Mouse (Mus musculus) embryonic facial prominence, embryonic 12.5 days (tissue): ENCODE data around the gene Zranb1. TPM values are rescaled to one million over a fixed set of nuclear protein-coding genes. Genes with fewer than 3 reads are reported as not detected.

Source experiments
- ATAC-seq: fragments of 200-750 bp; cut with Nextera tagmentation; 2 replicates; pipeline ENCODE4 v1.8.0; 2017; ENCODE audit not compliant: insufficient number of reproducible peaks, insufficient read depth, low FRiP score, low TSS enrichment
- H3K27ac ChIP-seq: fragments of 300-500 bp; sonication (generic); 2 replicates; pipeline ENCODE4 v1.5.1; 2016; ENCODE audit warnings: mild to moderate bottlenecking
- H3K27me3 ChIP-seq: fragments of 300-500 bp; sonication (generic); 2 replicates; pipeline ENCODE4 v1.6.1; 2016; ENCODE audit warnings: mild to moderate bottlenecking, moderate library complexity
- H3K36me3 ChIP-seq: fragments of 300-500 bp; sonication (generic); 2 replicates; pipeline ENCODE4 v1.6.1; 2016; ENCODE audit warnings: mild to moderate bottlenecking
- H3K4me1 ChIP-seq: fragments of 300-500 bp; sonication (generic); 2 replicates; pipeline ENCODE4 v1.6.1; 2016
- H3K4me2 ChIP-seq: fragments of 300-500 bp; sonication (generic); replicated peaks from 2 replicates; pipeline ENCODE4 v1.6.1; 2016; ENCODE audit warnings: mild to moderate bottlenecking, moderate library complexity
- H3K4me3 ChIP-seq: fragments of 300-500 bp; sonication (generic); 2 replicates; pipeline ENCODE4 v1.5.1; 2016; ENCODE audit warnings: mild to moderate bottlenecking
- H3K9ac ChIP-seq: fragments of 300-500 bp; sonication (generic); 2 replicates; pipeline ENCODE4 v1.6.1; 2016; ENCODE audit warnings: mild to moderate bottlenecking, moderate library complexity
- H3K9me3 ChIP-seq: fragments of 300-500 bp; sonication (generic); 2 replicates; pipeline ENCODE4 v1.6.1; 2016; ENCODE audit warnings: mild to moderate bottlenecking, moderate library complexity
- WGBS: fragments of 180-500 bp; shearing (Covaris S2); methylation state at CpG from one replicate; pipeline ENCODE4 v1.1.7; 2016; 5-methylcytosine and 5-hydroxymethylcytosine counted together
- polyA plus RNA-seq: library from polyadenylated mRNA; unstranded; fragments of >200 nt; fragmentation: Nextera tagmentation; extraction: Ambion mirVana; gene quantifications from 2 replicates; pipeline ENCODE4 v1.2.1, GENCODE M21; 2016

The Zranb1 gene
- polyA plus RNA-seq, 1 experiment from 2014 or later = 18.5 TPM

DNA sequence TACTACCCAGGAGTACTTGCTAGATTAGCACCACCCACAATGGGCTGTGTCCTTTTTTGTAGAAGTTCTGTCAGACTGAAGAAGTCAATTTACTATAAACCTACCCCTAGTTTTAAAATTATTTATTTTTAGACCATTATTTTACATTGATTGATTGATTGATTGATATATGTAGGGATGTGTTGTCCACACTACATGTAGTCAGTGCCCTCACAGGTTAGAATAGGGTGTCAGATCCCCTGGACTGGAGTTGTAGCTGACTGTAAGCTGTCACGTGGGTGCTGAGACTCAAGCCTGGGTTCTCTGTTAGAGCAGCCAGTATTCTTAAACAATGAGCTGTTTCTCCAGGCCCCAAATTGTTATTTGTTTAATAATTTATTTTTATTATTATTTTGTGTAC, 37.6 kb upstream of the Zranb1 start:
- no peaks in the 10 kb centered on the region for H3K9me3 ChIP-seq
- H3K36me3 ChIP-seq = no peaks in the 10 kb centered on the region
- H3K4me2 ChIP-seq = no peak overlapping the region
- WGBS = 72% methylated on average over 1 of the region's 1 CpGs
- H3K4me1 ChIP-seq = no peaks in the 10 kb centered on the region
- no peak for ATAC-seq
- no peak overlapping the region for H3K27ac ChIP-seq
- no peak overlapping the region for H3K9ac ChIP-seq
- no peak overlapping the region for H3K4me3 ChIP-seq
- H3K27me3 ChIP-seq = no peaks in the 10 kb centered on the region

DNA sequence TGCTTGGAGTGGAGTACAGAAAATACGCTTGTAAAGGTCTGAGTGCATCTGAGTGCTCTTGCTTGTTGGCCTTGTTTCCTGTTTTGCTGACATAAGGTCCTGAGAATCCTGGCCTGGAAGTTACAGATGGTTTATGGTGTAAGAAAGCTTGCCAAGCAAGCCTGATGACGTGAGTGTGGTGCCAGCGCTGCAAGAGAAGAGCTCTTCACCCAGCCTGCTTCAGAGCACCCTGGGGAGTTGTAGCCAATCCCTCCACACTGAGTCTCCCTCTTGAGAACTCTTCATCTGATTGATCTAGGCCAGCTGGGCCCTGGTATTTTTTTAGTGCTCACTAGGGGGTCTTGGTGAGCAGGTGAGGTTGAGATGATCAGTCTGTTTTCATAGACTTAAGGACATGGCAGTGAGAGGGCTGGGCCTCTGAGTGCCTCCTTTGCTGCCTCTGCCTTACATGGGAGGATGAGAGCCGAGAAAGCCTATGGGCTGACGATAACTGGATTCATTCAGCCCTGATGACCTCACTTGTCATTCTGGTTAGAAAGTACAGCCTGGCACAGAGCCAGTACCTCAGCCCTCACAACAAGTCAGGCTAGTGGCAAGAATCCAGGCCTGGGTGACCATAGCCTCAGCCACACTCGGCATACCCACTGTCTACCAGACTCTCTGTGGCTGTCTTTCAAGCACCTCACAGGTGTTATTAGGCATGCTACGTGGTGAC, 35.9 kb upstream of the Zranb1 start:
- Histone ChIP-seq H3K27me3 (no peaks in the 10 kb centered on the region), H3K9me3 (no peaks in the 10 kb centered on the region), H3K9ac (no peak overlapping the region), H3K27ac (no peak overlapping the region), H3K4me1 (no peaks in the 10 kb centered on the region), H3K4me3 (no peak overlapping the region), H3K4me2 (no peak overlapping the region), H3K36me3 (no peaks in the 10 kb centered on the region)
- no peak for ATAC-seq
- WGBS = 76% methylated on average over 7 of the region's 7 CpGs

DNA sequence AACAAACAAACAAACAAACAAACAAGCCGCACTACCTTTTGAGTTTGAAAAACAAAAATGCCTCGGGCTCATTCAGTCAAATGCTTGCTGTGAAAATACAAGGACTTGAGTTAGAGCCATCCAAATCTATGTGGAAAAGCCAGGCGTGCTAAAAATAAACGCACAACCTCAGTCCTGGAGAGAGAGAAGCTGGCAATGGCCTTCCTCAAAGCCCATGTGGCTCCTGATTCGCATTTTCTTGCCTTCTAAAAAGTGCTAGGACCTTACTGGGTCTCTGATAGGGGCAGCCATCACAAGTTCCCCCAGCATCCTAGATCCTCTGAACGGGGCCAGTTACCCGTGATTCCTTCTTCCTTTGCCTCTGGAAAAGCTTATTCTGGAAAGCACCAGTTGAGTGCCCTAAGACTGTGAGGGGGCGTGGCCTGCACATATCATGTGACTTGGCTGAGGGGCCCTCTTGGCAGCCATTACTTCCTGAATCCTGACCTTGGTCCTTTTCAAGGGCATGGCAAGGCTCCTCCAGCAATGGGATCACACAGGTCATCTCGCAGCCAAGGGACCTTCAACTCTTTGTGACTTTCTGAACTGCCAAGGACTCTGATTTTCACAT, 34.6 kb upstream of the Zranb1 start:
- no peaks in the 10 kb centered on the region for H3K36me3 ChIP-seq
- H3K4me1 ChIP-seq = no peaks in the 10 kb centered on the region
- H3K4me3 ChIP-seq = no peak overlapping the region
- H3K9ac ChIP-seq = no peak overlapping the region
- no peak overlapping the region for H3K27ac ChIP-seq
- no peak overlapping the region for H3K4me2 ChIP-seq
- ATAC-seq = no peak
- no peaks in the 10 kb centered on the region for H3K9me3 ChIP-seq
- no peaks in the 10 kb centered on the region for H3K27me3 ChIP-seq
- WGBS = 85% methylated on average over 9 of the region's 9 CpGs

DNA sequence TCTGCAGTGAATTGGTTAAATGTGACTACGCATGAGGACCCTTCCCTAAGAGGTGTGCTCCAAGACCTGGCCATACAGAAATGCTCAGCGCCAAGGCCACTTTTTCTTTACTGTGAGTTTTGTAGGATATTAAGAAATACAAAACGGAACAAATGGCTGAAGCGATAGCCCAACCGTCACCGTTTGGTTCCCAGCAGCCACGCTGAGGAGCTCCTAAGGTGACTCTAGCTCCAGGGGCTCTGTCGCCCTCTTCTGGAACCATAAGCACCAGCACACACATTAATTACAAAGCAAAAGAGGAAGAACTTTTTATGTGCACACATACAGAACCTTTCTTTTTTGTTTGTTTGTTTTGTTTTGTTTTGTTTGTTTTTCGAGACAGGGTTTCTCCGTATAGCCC, 33.7 kb upstream of the Zranb1 start:
- Histone ChIP-seq H3K4me3 (no peak overlapping the region), H3K4me2 (no peak overlapping the region), H3K36me3 (no peaks in the 10 kb centered on the region), H3K4me1 (no peaks in the 10 kb centered on the region), H3K9ac (no peak overlapping the region), H3K27ac (no peak overlapping the region), H3K27me3 (no peaks in the 10 kb centered on the region), H3K9me3 (no peaks in the 10 kb centered on the region)
- ATAC-seq = no peak
- 87% methylated on average over 10 of the region's 10 CpGs for WGBS

DNA sequence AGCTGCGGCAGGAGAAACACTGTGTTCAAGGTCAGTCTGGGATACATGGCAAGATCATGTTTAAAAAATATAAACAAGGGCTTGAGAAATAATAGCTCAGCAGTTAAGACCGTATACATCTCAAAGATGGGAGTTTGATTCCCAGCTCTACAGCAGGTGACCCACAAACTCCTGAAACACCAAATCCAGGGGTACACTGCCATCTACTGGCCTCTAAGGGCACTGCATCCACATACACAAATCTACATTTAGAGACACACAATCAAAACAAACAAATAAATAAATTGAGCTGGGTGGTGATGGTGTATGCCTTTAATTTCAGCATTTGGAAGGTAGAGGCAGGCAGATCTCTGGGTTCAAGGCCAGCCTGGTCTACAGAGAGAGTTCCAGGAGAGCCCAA, 32.7 kb upstream of the Zranb1 start:
- H3K9ac ChIP-seq = no peak overlapping the region
- H3K4me1 ChIP-seq = no peaks in the 10 kb centered on the region
- H3K4me3 ChIP-seq = no peak overlapping the region
- ATAC-seq = no peak
- H3K36me3 ChIP-seq = no peaks in the 10 kb centered on the region
- H3K4me2 ChIP-seq = no peak overlapping the region
- WGBS = 87% methylated on average over 2 of the region's 2 CpGs
- no peaks in the 10 kb centered on the region for H3K27me3 ChIP-seq
- no peaks in the 10 kb centered on the region for H3K9me3 ChIP-seq
- H3K27ac ChIP-seq = no peak overlapping the region

DNA sequence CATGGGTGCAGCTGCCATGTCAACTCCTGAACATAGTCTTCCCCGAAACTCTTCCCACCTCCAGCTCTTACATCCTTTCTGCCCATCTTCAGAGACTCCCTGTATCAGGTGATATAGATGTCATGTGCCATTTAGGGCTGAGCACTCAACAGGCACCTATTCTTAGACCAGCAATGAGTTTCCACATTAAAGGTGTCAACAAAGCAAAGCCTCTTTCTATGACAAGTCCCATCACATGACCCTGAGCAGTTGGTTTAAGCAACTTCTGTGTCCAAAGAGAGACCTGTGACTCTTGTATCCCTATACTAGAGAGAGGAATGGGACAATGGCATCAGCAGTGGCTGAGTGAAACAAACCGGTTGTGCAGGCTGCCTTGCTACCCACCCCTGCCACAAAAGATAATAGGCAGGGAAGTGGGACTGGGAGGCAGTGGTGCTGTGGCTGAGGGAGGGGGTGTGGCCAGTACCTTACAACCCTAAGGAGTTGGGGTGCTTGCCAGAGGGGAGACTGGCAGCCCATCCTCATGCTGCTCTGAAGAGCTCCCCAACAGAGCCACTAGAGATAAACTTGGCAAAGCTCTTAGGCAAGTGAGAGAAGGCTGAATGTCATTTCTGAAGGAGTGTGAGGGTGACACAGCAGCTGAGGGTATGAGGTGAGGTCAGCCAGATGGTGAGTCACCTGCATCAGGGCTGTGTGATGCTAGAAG, 30.0 kb upstream of the Zranb1 start:
- H3K27ac ChIP-seq = no peak overlapping the region
- ATAC-seq = no peak
- no peak overlapping the region for H3K4me2 ChIP-seq
- no peaks in the 10 kb centered on the region for H3K9me3 ChIP-seq
- H3K4me3 ChIP-seq = no peak overlapping the region
- 59% methylated on average over 2 of the region's 2 CpGs for WGBS
- H3K27me3 ChIP-seq = no peaks in the 10 kb centered on the region
- H3K4me1 ChIP-seq = no peaks in the 10 kb centered on the region
- H3K9ac ChIP-seq = no peak overlapping the region
- H3K36me3 ChIP-seq = no peaks in the 10 kb centered on the region

DNA sequence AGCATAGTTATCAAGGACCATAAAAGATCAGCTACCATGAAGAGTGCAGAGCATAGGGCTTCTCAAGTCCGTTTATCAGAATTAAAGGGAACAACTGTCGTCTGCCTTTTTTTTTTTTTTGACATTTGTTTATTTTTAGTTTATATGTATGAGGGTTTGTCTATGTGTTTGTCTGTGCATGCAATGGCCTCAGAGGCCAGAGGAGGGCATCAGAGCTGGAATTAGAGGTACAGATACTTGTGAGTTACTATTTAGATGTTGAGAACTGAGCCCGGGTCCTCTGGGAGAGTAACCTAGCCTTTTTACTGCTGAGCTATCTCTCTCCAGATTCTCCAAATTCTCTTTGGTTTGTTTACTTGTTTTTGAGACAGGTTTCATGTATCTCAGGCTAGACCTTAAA, 27.1 kb upstream of the Zranb1 start:
- Histone ChIP-seq H3K27ac (no peak overlapping the region), H3K9me3 (0 out of 2 replicates have a peak, but pooled peaks cover 4% of the 10 kb centered on the region), H3K9ac (no peak overlapping the region), H3K4me3 (no peak overlapping the region), H3K36me3 (no peaks in the 10 kb centered on the region), H3K4me2 (no peak overlapping the region), H3K27me3 (no peaks in the 10 kb centered on the region), H3K4me1 (no peaks in the 10 kb centered on the region)
- WGBS = 81% methylated on average over 3 of the region's 3 CpGs
- no peak for ATAC-seq

DNA sequence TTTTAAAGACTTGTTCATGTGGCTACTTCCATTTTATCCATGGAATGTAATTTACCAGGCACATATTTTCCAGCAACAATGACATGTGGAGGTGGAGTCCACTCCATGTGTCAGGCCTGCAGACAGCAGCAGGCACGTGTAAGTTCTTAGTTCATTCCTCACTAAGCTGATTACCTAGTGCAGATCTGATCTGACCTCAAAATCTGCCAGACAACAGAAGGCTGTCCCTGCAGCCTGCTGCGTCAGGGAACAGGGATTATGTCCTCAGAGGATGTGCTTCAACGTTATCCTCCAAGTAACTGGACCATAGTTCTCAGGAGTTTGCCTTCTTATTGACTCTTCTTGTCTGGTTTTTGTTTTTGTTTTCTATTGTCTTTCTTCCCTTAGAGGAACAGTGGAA, 9.0 kb upstream of the Zranb1 start:
- 0 out of 2 replicates have a peak, but pooled peaks cover 3% of the 10 kb centered on the region for H3K9me3 ChIP-seq
- no peaks in the 10 kb centered on the region for H3K27me3 ChIP-seq
- no peaks in the 10 kb centered on the region for H3K4me1 ChIP-seq
- WGBS = 38% methylated on average over 3 of the region's 3 CpGs
- ATAC-seq = no peak
- no peak overlapping the region for H3K4me2 ChIP-seq
- H3K9ac ChIP-seq = no peak overlapping the region
- no peaks in the 10 kb centered on the region for H3K36me3 ChIP-seq
- H3K27ac ChIP-seq = no peak overlapping the region
- H3K4me3 ChIP-seq = no peak overlapping the region

DNA sequence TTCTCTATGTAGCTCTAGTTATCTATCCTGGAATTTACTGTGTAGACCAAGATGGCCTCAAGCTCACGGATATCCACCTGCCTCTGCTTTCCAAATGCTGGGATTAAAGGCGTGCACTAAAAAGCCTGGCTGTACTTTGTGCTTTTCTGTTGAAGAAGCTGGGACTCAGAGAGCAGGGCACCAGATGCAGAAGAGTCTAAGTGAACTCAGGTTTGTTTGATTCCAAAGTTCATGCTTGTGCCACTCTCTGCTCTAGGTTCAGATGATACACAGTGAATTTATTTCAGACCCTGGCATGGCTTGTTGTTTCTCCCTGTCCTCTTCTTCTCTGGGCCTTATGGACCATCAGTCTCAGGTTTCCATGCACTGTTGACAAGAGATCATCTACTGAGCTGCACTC, 5.7 kb upstream of the Zranb1 start:
- Histone ChIP-seq H3K9me3 (no peaks in the 10 kb centered on the region), H3K36me3 (no peaks in the 10 kb centered on the region), H3K9ac (no peak overlapping the region), H3K4me3 (no peak overlapping the region), H3K4me2 (no peak overlapping the region), H3K4me1 (no peaks in the 10 kb centered on the region), H3K27me3 (no peaks in the 10 kb centered on the region), H3K27ac (no peak overlapping the region)
- WGBS = 78% methylated on average over 2 of the region's 2 CpGs
- no peak for ATAC-seq

DNA sequence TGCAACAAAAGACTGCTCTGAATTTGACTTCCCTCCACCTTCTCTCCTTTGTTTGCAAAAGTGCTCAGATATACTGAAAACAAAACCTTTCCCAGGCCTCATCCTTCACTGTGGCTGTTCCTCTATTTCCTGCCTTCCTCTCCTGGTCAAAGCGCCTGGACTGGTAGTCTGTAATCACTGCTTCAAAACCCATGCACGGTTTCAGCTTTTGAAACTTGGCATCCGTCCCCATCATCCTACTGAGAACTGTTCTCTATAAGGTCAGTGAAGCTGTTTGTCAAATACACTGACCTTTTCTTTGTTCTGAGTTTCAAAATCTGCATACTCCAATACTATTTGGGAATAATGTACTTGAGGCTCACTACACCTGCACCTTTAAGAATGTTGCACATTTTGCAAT, 3.7 kb upstream of the Zranb1 start:
- no peaks in the 10 kb centered on the region for H3K27me3 ChIP-seq
- no peaks in the 10 kb centered on the region for H3K36me3 ChIP-seq
- ATAC-seq = no peak
- no peak overlapping the region for H3K9ac ChIP-seq
- H3K4me3 ChIP-seq = no peak overlapping the region
- H3K4me2 ChIP-seq = no peak overlapping the region
- H3K4me1 ChIP-seq = peaks cover under 1% of the 10 kb centered on the region; the same call in 1 of the 2 replicates
- 69% methylated on average over 3 of the region's 3 CpGs for WGBS
- H3K27ac ChIP-seq = no peak overlapping the region
- no peaks in the 10 kb centered on the region for H3K9me3 ChIP-seq

DNA sequence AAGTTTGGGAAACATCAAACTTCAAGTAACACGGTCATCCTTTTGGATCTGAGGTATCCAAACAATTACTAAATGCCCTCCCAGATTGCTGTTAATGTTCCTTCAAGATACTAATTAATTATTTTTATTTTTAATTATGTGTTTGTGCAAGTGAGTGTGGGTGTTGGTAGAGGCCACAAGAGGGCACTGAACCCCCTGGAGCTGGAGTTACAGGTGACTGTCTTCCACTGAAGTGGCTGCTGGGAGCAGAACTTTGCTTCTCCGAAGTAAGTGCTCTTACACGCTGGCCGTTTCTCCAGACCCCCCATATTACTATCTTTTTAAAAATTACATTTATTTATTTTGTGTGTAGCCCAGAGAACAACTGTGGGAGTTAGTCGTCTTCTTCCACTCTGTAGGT, 887 bp upstream of the Zranb1 start:
- peaks cover 8% of the 10 kb centered on the region for H3K4me1 ChIP-seq
- H3K9ac ChIP-seq = no peak overlapping the region
- H3K9me3 ChIP-seq = no peaks in the 10 kb centered on the region
- 88% methylated on average over 5 of the region's 5 CpGs for WGBS
- no peak for ATAC-seq
- no peak overlapping the region for H3K27ac ChIP-seq
- H3K4me2 ChIP-seq = peak overlapping the region; percentile 65
- H3K27me3 ChIP-seq = no peaks in the 10 kb centered on the region
- no peaks in the 10 kb centered on the region for H3K36me3 ChIP-seq
- H3K4me3 ChIP-seq = peak overlapping the region; percentile 92
